Comparison of ENCODE assay signal across 11 mouse cellular contexts in the genomic region with DNA sequence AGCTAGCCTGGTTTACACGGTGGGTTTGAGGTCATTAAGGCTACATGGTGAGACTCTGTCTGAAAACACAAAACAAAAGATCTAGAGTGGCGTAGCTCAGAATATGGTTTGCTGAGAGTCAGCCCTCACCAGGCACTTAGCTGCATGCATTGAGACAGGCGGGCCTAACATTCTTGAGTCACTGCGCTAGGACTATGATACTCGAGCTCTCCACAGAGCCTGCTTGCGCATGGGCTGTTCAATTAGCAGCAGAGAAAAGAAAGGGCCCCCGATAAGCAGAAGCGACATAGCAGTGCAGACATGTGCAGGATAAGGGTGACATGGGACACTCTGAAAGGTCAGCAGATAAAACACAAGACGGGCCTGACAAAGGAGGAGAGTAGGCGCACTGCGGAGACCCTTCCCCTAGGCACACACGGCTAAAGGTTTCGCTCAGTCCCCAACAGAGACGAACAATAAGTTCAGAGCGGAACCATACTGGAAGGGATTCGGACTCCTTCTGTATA.
DNase-seq lines count a peak whose midpoint lies in the region; ATAC-seq and TF ChIP-seq lines count a peak whose summit lies in the region.
"Had no signal": no experiment of that assay in that cellular context is flagged by ENCODE, and none has a peak within 500 bp of the region (broad histone marks: within the 10 kb centered on the region; RNA-seq: fewer than 3 reads in every experiment).

No protein-coding gene starts in this region.

- intact Hi-C loops in gastrocnemius, postnatal 14 days (cut with DNase I; ENCODE audit: low total_unique reads): no loop called here

- WGBS in lung, embryonic 14.5 days: 37% methylated on average over 16 of the region's 16 CpGs
- 46% methylated on average over 16 of the region's 16 CpGs for WGBS in embryonic facial prominence, embryonic 14.5 days
- 17% methylated on average over 16 of the region's 16 CpGs for WGBS in hindbrain, embryonic 16.5 days
- 28% methylated on average over 16 of the region's 16 CpGs for WGBS in neural tube, embryonic 14.5 days

- DNase-seq in lung, embryonic 14.5 days: peak; percentile 56
- no peak for DNase-seq in lung, postnatal 36 days
- peak; percentile 59 for DNase-seq in embryonic facial prominence, embryonic 14.5 days (ENCODE audit: low spot score)
- DNase-seq in gastrocnemius, postnatal 14 days: no peak
- DNase-seq in thymus, postnatal 0 days (ENCODE audit: low spot score): no peak
- DNase-seq: cerebellum, adult 9-10 months; kidney, adult 11 months had no signal

- no peaks in the 10 kb centered on the region for H3K4me1 ChIP-seq in lung, embryonic 14.5 days (ENCODE audit: insufficient read depth)
- 0 out of 2 replicates have a peak, but pooled peaks cover 4% of the 10 kb centered on the region for H3K4me1 ChIP-seq in embryonic facial prominence, embryonic 14.5 days (ENCODE audit: control insufficient read depth, insufficient read depth, low read length)
- peaks cover 8% of the 10 kb centered on the region for H3K4me1 ChIP-seq in hindbrain, embryonic 16.5 days (ENCODE audit: control insufficient read depth, insufficient read depth, low read depth, low read length)
- no peaks in the 10 kb centered on the region for H3K4me1 ChIP-seq in neural tube, embryonic 14.5 days (ENCODE audit: control insufficient read depth, insufficient read depth, low read length)

- no peak overlapping the region for H3K27ac ChIP-seq in lung, embryonic 14.5 days (ENCODE audit: low read depth)
- no peak overlapping the region for H3K27ac ChIP-seq in embryonic facial prominence, embryonic 14.5 days (replicated peaks; ENCODE audit: low read depth, low read length)
- no peak overlapping the region for H3K27ac ChIP-seq in hindbrain, embryonic 16.5 days (ENCODE audit: low read depth, low read length)
- no peak overlapping the region for H3K27ac ChIP-seq in neural tube, embryonic 14.5 days (ENCODE audit: low read depth, low read length)

- 0 out of 2 replicates have a peak overlapping the region, but pooled peaks have one; percentile 23 for H3K4me2 ChIP-seq in lung, embryonic 14.5 days
- H3K4me2 ChIP-seq in embryonic facial prominence, embryonic 14.5 days (ENCODE audit: low read depth, low read length): peak overlapping the region; percentile 32; the same call in 1 of the 2 replicates
- peak overlapping the region; percentile 49 for H3K4me2 ChIP-seq in hindbrain, embryonic 16.5 days (ENCODE audit: low read length)
- H3K4me2 ChIP-seq in neural tube, embryonic 14.5 days (ENCODE audit: low read depth, low read length): peak overlapping the region; percentile 36
- H3K4me2 ChIP-seq: liver, embryonic 11.5 days had no signal

- no peak overlapping the region for H3K4me3 ChIP-seq in lung, embryonic 14.5 days (ENCODE audit: low read depth, low read length)
- no peak overlapping the region for H3K4me3 ChIP-seq in embryonic facial prominence, embryonic 14.5 days (ENCODE audit: low read depth, low read length)
- peak overlapping the region; percentile 13; the same call in 1 of the 2 replicates for H3K4me3 ChIP-seq in hindbrain, embryonic 16.5 days (ENCODE audit: low read length)
- no peak overlapping the region for H3K4me3 ChIP-seq in neural tube, embryonic 14.5 days (ENCODE audit: low read depth, low read length)

- H3K27me3 ChIP-seq in lung, embryonic 14.5 days (ENCODE audit: insufficient read depth, low read length): no peaks in the 10 kb centered on the region
- no peaks in the 10 kb centered on the region for H3K27me3 ChIP-seq in embryonic facial prominence, embryonic 14.5 days (replicated peaks; ENCODE audit: control insufficient read depth, insufficient read depth, low read length)
- H3K27me3 ChIP-seq in hindbrain, embryonic 16.5 days (replicated peaks; ENCODE audit: control insufficient read depth, insufficient read depth, low read length): no peaks in the 10 kb centered on the region
- no peaks in the 10 kb centered on the region for H3K27me3 ChIP-seq in neural tube, embryonic 14.5 days (ENCODE audit: control insufficient read depth, insufficient read depth, low read length)

- no peak; the same call in 1 of the 2 replicates for ATAC-seq in lung, embryonic 14.5 days (ENCODE audit: insufficient read depth)
- peak; percentile 76; the same call in 1 of the 2 replicates for ATAC-seq in embryonic facial prominence, embryonic 14.5 days (ENCODE audit: low read depth)
- ATAC-seq in hindbrain, embryonic 16.5 days: peak; percentile 88
- ATAC-seq in neural tube, embryonic 14.5 days (ENCODE audit: low read depth): peak; percentile 86
- ATAC-seq in granulocyte monocyte progenitor cell, adult 5-6 weeks (replicated peaks; ENCODE audit: poor library complexity, severe bottlenecking): no peak

- no peaks in the 10 kb centered on the region for H3K9me3 ChIP-seq in lung, embryonic 14.5 days (ENCODE audit: low read depth, low read length)
- H3K9me3 ChIP-seq in embryonic facial prominence, embryonic 14.5 days (ENCODE audit: control insufficient read depth, low read length): peaks cover 5% of the 10 kb centered on the region; the same call in 1 of the 2 replicates
- peaks cover 5% of the 10 kb centered on the region; the same call in 1 of the 2 replicates for H3K9me3 ChIP-seq in hindbrain, embryonic 16.5 days (ENCODE audit: control insufficient read depth, low read length)
- no peaks in the 10 kb centered on the region for H3K9me3 ChIP-seq in neural tube, embryonic 14.5 days (ENCODE audit: control insufficient read depth, low read length)

- no peak for TF ChIP-seq CTCF in lung, embryonic 14.5 days (IDR thresholded peaks at IDR 0.05; ENCODE audit: low read depth)

- H3K36me3 ChIP-seq in lung, embryonic 14.5 days (ENCODE audit: insufficient read depth): no peaks in the 10 kb centered on the region
- no peaks in the 10 kb centered on the region for H3K36me3 ChIP-seq in embryonic facial prominence, embryonic 14.5 days (ENCODE audit: control insufficient read depth, insufficient read depth, low read length)
- H3K36me3 ChIP-seq in hindbrain, embryonic 16.5 days (ENCODE audit: control insufficient read depth, insufficient read depth, low read length): no peaks in the 10 kb centered on the region
- H3K36me3 ChIP-seq in neural tube, embryonic 14.5 days (ENCODE audit: control insufficient read depth, insufficient read depth, low read length): no peaks in the 10 kb centered on the region

- no peak overlapping the region for H3K9ac ChIP-seq in lung, embryonic 14.5 days
- H3K9ac ChIP-seq in embryonic facial prominence, embryonic 14.5 days (ENCODE audit: low read depth, low read length): no peak overlapping the region
- peak overlapping the region; percentile 24 for H3K9ac ChIP-seq in hindbrain, embryonic 16.5 days (ENCODE audit: low read depth, low read length)
- 0 out of 2 replicates have a peak overlapping the region, but pooled peaks have one; percentile 13 for H3K9ac ChIP-seq in neural tube, embryonic 14.5 days (replicated peaks; ENCODE audit: low read depth, low read length)

Comparison
In these comparisons a context has a peak if more than half of its experiments do, and no peak if none do; other contexts are left out.
1. DNase-seq: peak in lung, embryonic 14.5 days (single experiment) and embryonic facial prominence, embryonic 14.5 days (single experiment); none in lung, postnatal 36 days (single experiment), gastrocnemius, postnatal 14 days (single experiment) and thymus, postnatal 0 days (single experiment).
2. ATAC-seq: peak in embryonic facial prominence, embryonic 14.5 days (single experiment), hindbrain, embryonic 16.5 days (single experiment) and neural tube, embryonic 14.5 days (single experiment); none in lung, embryonic 14.5 days (single experiment) and granulocyte monocyte progenitor cell, adult 5-6 weeks (single experiment).
3. H3K9ac ChIP-seq: peak in hindbrain, embryonic 16.5 days (single experiment) and neural tube, embryonic 14.5 days (single experiment); none in lung, embryonic 14.5 days (single experiment) and embryonic facial prominence, embryonic 14.5 days (single experiment).
4. Peak in every context shown above with its lines, with median percentiles within 50 percentile points of each other: H3K4me2 ChIP-seq.